Mouse (Mus musculus) heart, adult 2 months (tissue): ENCODE results near the gene Zglp1. TPM values are rescaled to one million over a fixed set of nuclear protein-coding genes. Genes with fewer than 3 reads are reported as not detected.

Source experiments
- DNase-seq, 2 experiments: peaks; one replicate each; pipeline ENCODE4 v3.0.0; 2021
- H3K27ac ChIP-seq: fragments of 200-600 bp; 2 replicates; pipeline ENCODE4 v1.8.1; 2022
- H3K27me3 ChIP-seq: fragments of 200-500 bp; 2 replicates; pipeline ENCODE4 v1.6.1; 2012; ENCODE audit warnings: mild to moderate bottlenecking, low read length, inconsistent platforms, mixed read lengths; ENCODE audit not compliant: control insufficient read depth, insufficient read depth
- H3K36me3 ChIP-seq: fragments of 200-500 bp; 2 replicates; pipeline ENCODE4 v1.6.1; 2012; ENCODE audit warnings: low read length, inconsistent platforms; ENCODE audit not compliant: control insufficient read depth, insufficient read depth
- H3K4me1 ChIP-seq: fragments of 200-500 bp; 2 replicates; pipeline ENCODE4 v1.6.1; 2011; ENCODE audit warnings: low read length; ENCODE audit not compliant: control insufficient read depth, insufficient read depth
- H3K4me3 ChIP-seq: fragments of 200-600 bp; 2 replicates; pipeline ENCODE4 v1.8.1; 2022
- H3K79me2 ChIP-seq: fragments of 200-500 bp; replicated peaks from 2 replicates; pipeline ENCODE4 v1.6.1; 2012; ENCODE audit warnings: mild to moderate bottlenecking, inconsistent platforms, low read length, moderate library complexity, mixed read lengths; ENCODE audit not compliant: control insufficient read depth, insufficient read depth
- H3K9ac ChIP-seq: fragments of 200-500 bp; 2 replicates; pipeline ENCODE4 v1.6.1; 2012; ENCODE audit warnings: low read depth, mild to moderate bottlenecking, control low read depth, inconsistent platforms, low read length, mixed read lengths
- CTCF ChIP-seq: fragments of 200-600 bp; IDR thresholded peaks from 2 replicates; pipeline ENCODE4 v1.8.1; 2022; ENCODE audit warnings: antibody characterized with exemption, mild to moderate bottlenecking, moderate library complexity
- EP300 ChIP-seq: fragments of 200-500 bp; IDR thresholded peaks from 2 replicates; pipeline ENCODE4 v1.6.1; 2011; ENCODE audit warnings: low read depth, low read length, control low read depth; ENCODE audit not compliant: insufficient read depth
- POLR2A ChIP-seq: fragments of 200-500 bp; IDR thresholded peaks from 2 replicates; pipeline ENCODE4 v1.6.1; 2011; ENCODE audit warnings: mild to moderate bottlenecking, low read depth, low read length, control low read depth; ENCODE audit not compliant: insufficient read depth
- WGBS: fragments of 180-500 bp; shearing (Covaris S2); methylation state at CpG from one replicate; pipeline ENCODE4 v1.1.7; 2018; 5-methylcytosine and 5-hydroxymethylcytosine counted together
- intact Hi-C: fragments of 180-260 bp; cut with DNase I; formaldehyde crosslinking; loops from one replicate; pipeline ENCODE4 v1.15.1; 2025
- polyA plus RNA-seq: library from polyadenylated mRNA; depleted of rRNA; stranded (reverse); fragments of >200 nt; gene quantifications from 2 replicates; pipeline ENCODE4 v1.2.3, GENCODE M21; 2012
- total RNA-seq, 2 experiments: library from RNA; stranded (reverse); gene quantifications; 2 replicates each; pipeline ENCODE4 v1.2.3; 2021

Zglp1 gene
- total and polyA plus RNA-seq, 3 experiments = not detected

DNA sequence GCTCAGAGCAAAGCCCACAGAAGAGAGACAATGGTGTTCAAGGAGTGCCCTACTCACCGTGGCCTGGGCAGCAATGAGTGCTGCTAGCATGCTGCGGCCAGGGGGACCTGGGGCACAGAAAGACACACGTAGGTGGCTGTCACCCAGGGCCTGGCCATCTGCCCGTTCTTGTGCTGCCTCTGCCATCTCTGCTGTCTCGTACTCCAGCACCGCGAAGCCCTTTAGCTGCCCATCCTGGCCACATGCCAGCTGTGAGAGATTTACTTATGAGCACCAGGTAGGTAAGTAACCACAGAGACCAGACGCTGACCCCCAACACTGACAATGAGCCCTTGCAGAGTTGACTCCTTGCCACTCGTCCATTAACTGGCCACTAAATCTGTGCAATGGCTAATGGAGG, 14.2 kb upstream of the Zglp1 start:
- 76% methylated on average over 9 of the region's 9 CpGs for WGBS
- H3K27ac ChIP-seq = no peak overlapping the region
- no peak for DNase-seq
- no peak for TF ChIP-seq CTCF
- no peak for TF ChIP-seq EP300
- no peak for TF ChIP-seq POLR2A
- no peak overlapping the region for H3K9ac ChIP-seq
- peaks cover 3% of the 10 kb centered on the region for H3K36me3 ChIP-seq
- no peaks in the 10 kb centered on the region for H3K27me3 ChIP-seq
- intact Hi-C loops = no loop called here
- H3K4me1 ChIP-seq = no peaks in the 10 kb centered on the region
- H3K79me2 ChIP-seq = 0 out of 2 replicates have a peak, but pooled peaks cover 1% of the 10 kb centered on the region
- no peak overlapping the region for H3K4me3 ChIP-seq

DNA sequence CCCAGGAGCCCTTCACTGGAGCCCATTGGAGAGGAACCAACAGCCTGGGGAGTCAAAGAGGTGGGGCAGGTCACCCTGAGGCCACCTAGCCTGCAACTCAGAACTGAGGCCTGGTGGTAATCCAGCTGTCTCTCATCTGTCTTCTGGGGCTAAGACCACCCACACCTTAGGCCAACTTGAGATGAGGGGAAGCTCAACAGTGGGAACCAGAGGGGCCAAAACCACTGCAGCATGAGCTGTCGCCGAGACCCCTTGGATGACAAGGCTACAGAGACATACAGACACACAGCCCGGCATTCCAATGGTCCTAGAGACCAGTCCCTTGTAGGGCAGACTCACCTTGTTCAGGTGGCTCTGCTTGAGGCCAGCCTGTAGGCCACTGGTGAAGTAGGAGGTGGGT, 8.7 kb upstream of the Zglp1 start:
- intact Hi-C loops = no loop called here
- Histone ChIP-seq H3K4me1 (peaks cover 5% of the 10 kb centered on the region), H3K79me2 (peaks cover 2% of the 10 kb centered on the region; the same call in 1 of the 2 replicates), H3K27ac (no peak overlapping the region), H3K4me3 (no peak overlapping the region), H3K9ac (no peak overlapping the region), H3K36me3 (no peaks in the 10 kb centered on the region), H3K27me3 (no peaks in the 10 kb centered on the region)
- 97% methylated on average over 3 of the region's 3 CpGs for WGBS
- no peak for TF ChIP-seq EP300
- no peak for TF ChIP-seq CTCF
- no peak for TF ChIP-seq POLR2A
- DNase-seq = no peak

DNA sequence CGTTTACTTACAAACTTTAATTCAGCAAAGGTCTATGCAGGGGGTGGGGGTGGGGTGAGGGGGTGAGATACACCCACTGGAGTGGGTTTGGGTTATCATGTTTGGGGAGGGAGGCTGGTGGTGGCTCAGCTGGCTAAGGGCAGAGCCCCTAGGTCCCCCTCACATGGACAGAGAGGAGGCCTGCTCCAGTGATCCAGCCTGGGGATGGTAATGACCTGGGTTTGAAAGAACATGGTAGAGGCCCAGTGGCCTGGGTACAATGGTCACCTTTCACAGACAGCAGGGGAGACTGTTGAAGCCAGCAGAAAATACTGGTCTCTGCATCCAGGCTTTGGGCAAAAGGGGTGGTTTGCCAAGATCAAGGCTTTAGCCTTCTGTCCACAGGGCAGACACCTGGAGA, 7.3 kb upstream of the Zglp1 start:
- Histone ChIP-seq H3K27me3 (no peaks in the 10 kb centered on the region), H3K27ac (no peak overlapping the region), H3K4me1 (peaks cover 5% of the 10 kb centered on the region), H3K36me3 (no peaks in the 10 kb centered on the region), H3K79me2 (peaks cover 2% of the 10 kb centered on the region; the same call in 1 of the 2 replicates), H3K4me3 (no peak overlapping the region), H3K9ac (no peak overlapping the region)
- intact Hi-C loops = loop anchor here (1.0 to 5.0 kb wide), 2 partner anchors 15 to 42 kb away; partner anchors contain the start of gene Icam5
- WGBS = 83% methylated on average over 1 of the region's 1 CpGs
- TF ChIP-seq POLR2A (no peak), EP300 (no peak), CTCF (no peak)
- no peak for DNase-seq

GRCm38 (mm10) chr9:21073044-21073840, 6.3 kb upstream of the Zglp1 start, which contains the start of the genes Gm49373 and Fdx1l:
TSS of gene Gm49373 (minus strand) at chr9:21073096.
TSS of gene Fdx1l (minus strand) at chr9:21073614.
- H3K27me3 ChIP-seq = no peaks in the 10 kb centered on the region
- TF ChIP-seq CTCF (no peak), EP300 (peak; percentile 95), POLR2A (peak; percentile 90)
- DNase-seq = peak; percentile 90 to 91
- 2% methylated on average over 58 of the region's 58 CpGs for whole genome bisulfite sequencing
- H3K4me3 ChIP-seq = peak within 1 kb of the TSS; percentile 83
- H3K79me2 ChIP-seq = peaks cover 2% of the 10 kb centered on the region; the same call in 1 of the 2 replicates
- intact Hi-C loops = loop anchor here (5.0 kb wide), 1 partner anchor 41 kb away; the partner anchor contains the start of gene Icam5
- H3K9ac ChIP-seq = peak within 1 kb of the TSS; percentile 94
- H3K36me3 ChIP-seq = no peaks in the 10 kb centered on the region
- H3K4me1 ChIP-seq = peaks cover 5% of the 10 kb centered on the region
- peak within 1 kb of the TSS; percentile 77 for H3K27ac ChIP-seq

GRCm38 (mm10) chr9:21072641-21073040, 5.7 kb upstream of the Zglp1 start:
- 8% methylated on average over 4 of the region's 4 CpGs for WGBS

DNA sequence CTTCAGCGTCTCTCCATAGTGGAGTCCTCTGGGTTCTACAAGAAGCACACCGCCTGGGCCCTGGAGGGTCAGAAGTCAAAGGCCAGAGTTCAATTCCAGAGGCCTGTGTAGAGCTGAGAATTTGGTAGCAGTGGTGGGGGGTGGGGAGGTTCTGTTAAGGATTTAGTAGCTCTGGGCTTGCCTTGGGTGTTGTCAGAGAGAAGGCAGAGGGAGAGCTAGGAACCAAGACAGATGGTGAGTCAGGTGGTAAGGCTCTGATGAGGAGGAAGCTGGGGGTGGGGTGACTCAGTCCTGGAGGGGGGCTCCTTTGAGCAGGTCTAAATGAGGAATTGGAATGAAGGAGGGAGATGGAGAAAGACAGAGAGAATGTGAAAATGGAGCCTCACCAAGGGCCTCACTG, 4.0 kb downstream of the Zglp1 start:
- H3K36me3 ChIP-seq = no peaks in the 10 kb centered on the region
- 93% methylated on average over 2 of the region's 2 CpGs for WGBS
- no peak for DNase-seq
- no peaks in the 10 kb centered on the region for H3K4me1 ChIP-seq
- no peak overlapping the region for H3K27ac ChIP-seq
- no peak overlapping the region for H3K4me3 ChIP-seq
- no peak overlapping the region for H3K9ac ChIP-seq
- intact Hi-C loops = no loop called here
- TF ChIP-seq POLR2A = no peak
- TF ChIP-seq EP300 = no peak
- no peak for TF ChIP-seq CTCF
- H3K79me2 ChIP-seq = no peaks in the 10 kb centered on the region
- no peaks in the 10 kb centered on the region for H3K27me3 ChIP-seq

More at GRCm38 (mm10) chr9:21072641-21073040, 5.7 kb upstream of the Zglp1 start:
- TF ChIP-seq EP300 (no peak), POLR2A (no peak), CTCF (no peak)
- Histone ChIP-seq H3K27ac (peak overlapping the region; percentile 77), H3K36me3 (no peaks in the 10 kb centered on the region), H3K79me2 (peaks cover 2% of the 10 kb centered on the region; the same call in 1 of the 2 replicates), H3K4me1 (peaks cover 5% of the 10 kb centered on the region), H3K4me3 (peak overlapping the region; percentile 83), H3K27me3 (no peaks in the 10 kb centered on the region), H3K9ac (peak overlapping the region; percentile 94; the same call in 1 of the 2 replicates)
- DNase-seq = no peak
- intact Hi-C loops = loop anchor here (5.0 kb wide), 1 partner anchor 40 kb away; the partner anchor contains the start of gene Icam5
